Mouse (Mus musculus) megakaryocyte, embryonic 14.5 days (primary cell): Measurements from ENCODE around the gene St6gal1. TPM values are rescaled to one million over a fixed set of nuclear protein-coding genes. Genes with fewer than 3 reads are reported as not detected.
A peak's percentile ranks its signal among the peaks of the same experiment; 100 is the strongest.

Experiments used
- H3K27me3 ChIP-seq: replicated peaks from 2 replicates; pipeline ENCODE3; 2012; ENCODE audit warnings: inconsistent platforms
- H3K36me3 ChIP-seq: replicated peaks from 2 replicates; pipeline ENCODE3; 2012; ENCODE audit warnings: low read length, inconsistent platforms, mixed read lengths
- H3K4me1 ChIP-seq: 2 replicates; pipeline ENCODE4 v1.6.1; 2012; ENCODE audit warnings: inconsistent platforms
- H3K4me3 ChIP-seq: replicated peaks from 2 replicates; pipeline ENCODE3; 2012; ENCODE audit warnings: moderate library complexity, mild to moderate bottlenecking, inconsistent platforms
- H3K9me3 ChIP-seq: 2 replicates; pipeline ENCODE4 v1.6.1; 2012; ENCODE audit warnings: inconsistent platforms
- FLI1 ChIP-seq: IDR thresholded peaks from 2 replicates; pipeline ENCODE4 v1.6.1; 2012; ENCODE audit warnings: low read length, inconsistent platforms, mixed read lengths
- GATA1 ChIP-seq: IDR thresholded peaks from 3 replicates; pipeline ENCODE4 v1.6.1; 2012; ENCODE audit warnings: mixed read lengths, low read length, inconsistent platforms, borderline replicate concordance
- polyA plus RNA-seq: library from polyadenylated mRNA; stranded (reverse); fragments of >175 nt; gene quantifications from 2 replicates; pipeline ENCODE4 v1.2.3, GENCODE M21; 2012; ENCODE audit warnings: low replicate concordance; ENCODE audit not compliant: insufficient read depth

St6gal1 gene
- polyA plus RNA-seq, 1 experiment: not detected

DNA sequence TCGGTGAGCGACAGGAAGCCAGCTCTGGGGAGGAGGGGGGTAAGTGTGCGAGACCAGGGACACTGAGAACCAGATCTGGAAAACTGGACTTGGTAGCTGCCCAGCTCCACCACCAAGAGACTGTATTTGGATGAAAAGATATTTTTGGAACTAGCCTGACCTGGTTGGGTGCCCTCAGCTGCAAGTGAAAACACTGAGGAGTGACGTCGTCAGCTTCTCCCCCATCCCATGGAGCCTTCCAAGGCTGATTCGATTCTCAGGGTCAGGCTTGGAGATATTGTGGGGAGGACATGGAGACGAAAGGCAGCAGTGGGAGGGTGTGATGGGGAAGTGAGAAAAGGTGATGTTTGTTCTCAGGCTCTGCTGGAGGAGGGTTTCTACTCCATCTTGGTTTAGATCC is 8.2 kb downstream of the St6gal1 start:
- H3K9me3 ChIP-seq: no peaks in the 10 kb centered on the region
- TF ChIP-seq FLI1: no peak
- no peak for TF ChIP-seq GATA1
- no peaks in the 10 kb centered on the region for H3K4me1 ChIP-seq
- no peaks in the 10 kb centered on the region for H3K36me3 ChIP-seq
- no peak overlapping the region for H3K4me3 ChIP-seq
- peaks cover 57% of the 10 kb centered on the region for H3K27me3 ChIP-seq

DNA sequence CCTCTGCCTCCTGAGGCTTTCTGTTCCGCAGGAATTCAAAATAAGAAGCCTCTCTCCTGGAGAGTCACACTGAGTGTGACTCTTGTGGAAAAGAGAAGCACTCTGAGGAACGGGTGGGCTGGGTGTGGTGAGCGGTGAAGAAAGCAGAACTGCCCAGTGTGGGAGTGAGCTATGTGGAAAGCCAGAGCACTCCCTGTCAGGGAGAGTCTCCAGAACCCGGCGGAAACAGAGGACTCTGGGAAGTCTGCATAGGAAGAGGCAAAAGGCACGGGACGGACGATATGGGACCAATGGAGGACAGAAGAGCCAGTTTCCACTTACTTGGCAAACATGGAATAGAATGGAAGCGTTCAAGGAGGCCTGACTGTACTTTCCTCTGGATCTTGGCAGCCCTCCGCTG is 9.0 kb downstream of the St6gal1 start:
- H3K36me3 ChIP-seq: no peaks in the 10 kb centered on the region
- no peaks in the 10 kb centered on the region for H3K9me3 ChIP-seq
- H3K4me3 ChIP-seq: no peak overlapping the region
- TF ChIP-seq GATA1: no peak
- TF ChIP-seq FLI1: no peak
- no peaks in the 10 kb centered on the region for H3K4me1 ChIP-seq
- peaks cover 49% of the 10 kb centered on the region for H3K27me3 ChIP-seq

DNA sequence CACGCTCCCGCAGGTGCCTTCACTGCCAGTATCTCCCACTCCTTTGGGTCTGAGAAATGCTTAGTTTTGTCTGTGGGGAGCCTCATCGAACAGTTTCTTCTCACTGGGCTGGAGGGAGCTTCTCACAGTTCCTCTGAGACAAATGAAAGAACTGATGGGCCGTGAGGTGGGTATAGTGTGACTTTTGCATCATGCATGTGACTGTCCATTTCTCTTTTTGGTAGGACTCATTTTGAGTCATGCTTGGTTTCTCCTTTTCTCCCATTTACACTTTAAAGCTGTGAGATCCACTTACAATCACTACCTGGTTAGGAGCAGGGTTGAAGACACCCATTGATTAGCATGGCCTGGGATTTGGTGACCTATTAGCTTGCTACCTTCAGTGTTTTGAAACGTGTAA is 10.0 kb downstream of the St6gal1 start:
- Histone ChIP-seq H3K4me3 (no peak overlapping the region), H3K27me3 (peaks cover 48% of the 10 kb centered on the region), H3K4me1 (no peaks in the 10 kb centered on the region), H3K9me3 (no peaks in the 10 kb centered on the region), H3K36me3 (no peaks in the 10 kb centered on the region)
- TF ChIP-seq GATA1 (no peak), FLI1 (no peak)

GRCm38 (mm10) chr16:23235173-23235694 is 10.7 kb downstream of the St6gal1 start:
- H3K9me3 ChIP-seq: no peaks in the 10 kb centered on the region
- peak overlapping the region; percentile 28 for H3K4me3 ChIP-seq
- TF ChIP-seq GATA1 (no peak), FLI1 (no peak)
- H3K36me3 ChIP-seq: no peaks in the 10 kb centered on the region
- peaks cover 44% of the 10 kb centered on the region for H3K27me3 ChIP-seq
- no peaks in the 10 kb centered on the region for H3K4me1 ChIP-seq

DNA sequence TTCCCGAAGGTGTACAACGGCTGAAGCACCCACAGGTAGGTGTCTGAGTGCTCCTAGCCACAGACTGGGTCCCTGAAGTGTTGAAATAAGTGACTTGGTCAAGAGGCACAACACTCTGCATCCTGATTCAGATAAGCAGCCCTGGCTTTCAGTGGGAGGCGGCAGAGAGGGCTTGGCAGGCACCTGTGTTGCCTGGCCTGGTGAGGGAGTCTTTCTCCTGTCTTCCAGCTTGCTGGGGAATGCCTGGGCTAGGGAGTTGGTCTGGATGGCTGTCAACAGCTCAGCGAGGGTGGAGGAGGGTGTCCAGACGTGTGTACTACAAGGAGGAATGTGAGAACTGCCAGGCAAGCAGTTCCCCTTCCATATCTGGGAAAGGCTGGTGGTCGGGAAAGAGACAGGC is 15.0 kb downstream of the St6gal1 start:
- peaks cover 41% of the 10 kb centered on the region for H3K27me3 ChIP-seq

GRCm38 (mm10) chr16:23240049-23240949 is 15.8 kb downstream of the St6gal1 start:
- H3K9me3 ChIP-seq: peaks cover 7% of the 10 kb centered on the region
- H3K4me1 ChIP-seq: no peaks in the 10 kb centered on the region
- no peak overlapping the region for H3K4me3 ChIP-seq
- H3K27me3 ChIP-seq: peaks cover 42% of the 10 kb centered on the region
- H3K36me3 ChIP-seq: no peaks in the 10 kb centered on the region
- TF ChIP-seq GATA1 (no peak), FLI1 (no peak)

More for the DNA sequence above, 15.0 kb downstream of the St6gal1 start:
- TF ChIP-seq FLI1 (no peak), GATA1 (no peak)
- Histone ChIP-seq H3K4me3 (no peak overlapping the region), H3K36me3 (no peaks in the 10 kb centered on the region), H3K9me3 (peaks cover 7% of the 10 kb centered on the region), H3K4me1 (no peaks in the 10 kb centered on the region)

DNA sequence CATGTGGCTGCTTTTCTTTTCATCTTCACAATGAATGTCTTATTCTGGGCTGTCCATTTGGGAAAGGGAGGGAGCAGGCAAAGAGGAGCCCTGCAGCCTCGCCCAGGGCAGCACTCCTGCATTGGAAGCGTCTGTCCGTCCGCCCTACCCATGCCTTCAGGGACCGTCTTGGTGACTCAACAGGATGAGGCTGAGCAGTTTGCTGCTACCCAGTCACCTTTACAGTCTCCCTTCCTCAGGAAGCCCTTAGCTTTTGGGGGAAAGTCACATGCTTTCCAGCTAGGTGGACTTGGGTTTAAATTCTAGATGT is 16.4 kb downstream of the St6gal1 start:
- no peaks in the 10 kb centered on the region for H3K4me1 ChIP-seq
- H3K4me3 ChIP-seq: no peak overlapping the region
- TF ChIP-seq FLI1 (no peak), GATA1 (no peak)
- peaks cover 7% of the 10 kb centered on the region for H3K9me3 ChIP-seq
- no peaks in the 10 kb centered on the region for H3K36me3 ChIP-seq
- peaks cover 36% of the 10 kb centered on the region for H3K27me3 ChIP-seq

DNA sequence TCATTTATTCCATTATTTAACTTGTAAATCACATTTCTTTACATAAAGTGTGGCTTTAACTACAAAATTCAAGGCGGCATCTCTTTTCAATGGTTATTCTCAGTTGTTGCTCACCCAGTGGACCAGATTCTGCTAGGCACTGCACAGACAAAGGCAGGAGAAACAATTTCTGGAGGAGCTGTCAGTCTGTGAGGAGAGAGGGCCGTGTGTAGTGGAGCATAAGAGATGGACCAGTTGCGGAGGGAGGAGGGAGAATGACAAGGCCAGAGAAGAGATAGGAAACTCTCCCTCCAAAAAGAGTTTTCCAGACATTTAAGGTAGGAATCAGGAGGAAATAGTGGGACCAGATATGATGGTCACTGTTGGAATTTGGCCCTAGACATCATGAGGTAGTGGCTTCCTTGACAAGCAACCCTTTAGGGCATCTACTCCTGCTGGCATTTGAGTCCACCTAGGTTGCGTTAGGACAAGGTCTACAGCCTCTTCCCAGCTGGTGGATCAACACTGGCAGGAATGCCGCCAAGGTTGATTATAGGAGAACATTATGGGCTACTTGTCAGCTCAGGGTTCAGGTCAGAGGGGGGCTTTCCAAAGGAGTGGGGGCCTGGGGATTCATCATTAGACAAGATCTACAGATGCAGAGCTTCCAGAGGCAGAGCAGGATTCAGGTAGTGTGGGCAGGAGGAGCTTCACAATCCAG is 19.3 kb downstream of the St6gal1 start:
- no peaks in the 10 kb centered on the region for H3K36me3 ChIP-seq
- peaks cover 7% of the 10 kb centered on the region for H3K9me3 ChIP-seq
- no peak overlapping the region for H3K4me3 ChIP-seq
- peaks cover 39% of the 10 kb centered on the region for H3K27me3 ChIP-seq
- TF ChIP-seq GATA1 (no peak), FLI1 (no peak)
- no peaks in the 10 kb centered on the region for H3K4me1 ChIP-seq

GRCm38 (mm10) chr16:23244486-23244885 is 19.9 kb downstream of the St6gal1 start:
- Histone ChIP-seq H3K9me3 (peaks cover 7% of the 10 kb centered on the region), H3K4me3 (no peak overlapping the region), H3K36me3 (no peaks in the 10 kb centered on the region), H3K27me3 (peaks cover 42% of the 10 kb centered on the region), H3K4me1 (no peaks in the 10 kb centered on the region)
- TF ChIP-seq GATA1: no peak
- no peak for TF ChIP-seq FLI1

DNA sequence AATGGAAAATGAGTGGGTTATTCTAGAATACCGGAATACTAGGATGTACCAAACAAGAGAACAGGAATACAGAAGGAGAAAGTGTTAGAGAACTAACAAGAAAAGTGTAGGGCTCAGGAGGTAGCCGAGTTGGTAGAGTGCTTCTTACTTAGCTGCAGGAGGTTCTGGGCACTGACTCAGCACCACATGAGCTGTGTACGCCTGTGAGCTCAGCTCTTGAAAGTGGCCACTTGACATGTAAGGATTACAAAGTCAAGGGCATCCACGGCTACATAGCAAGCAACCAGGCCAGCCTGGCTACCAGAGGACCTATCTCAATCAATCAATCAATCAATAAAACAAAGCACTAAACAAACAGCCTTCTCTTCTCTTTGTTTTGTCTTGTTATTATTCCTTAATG is 24.7 kb downstream of the St6gal1 start:
- Histone ChIP-seq H3K9me3 (no peaks in the 10 kb centered on the region), H3K4me1 (no peaks in the 10 kb centered on the region), H3K36me3 (no peaks in the 10 kb centered on the region), H3K27me3 (peaks cover 39% of the 10 kb centered on the region), H3K4me3 (no peak overlapping the region)
- TF ChIP-seq FLI1 (no peak), GATA1 (no peak)
